Mouse (Mus musculus): ENCODE results near the gene Col23a1.

- no peak for TF ChIP-seq CTCF (IDR thresholded peaks at IDR 0.05; ENCODE audit: borderline replicate concordance, insufficient read depth, low read length)
- TF ChIP-seq POLR2A (IDR thresholded peaks at IDR 0.05; ENCODE audit: low read depth, low read length): no peak
These were observed 297.3 kb downstream of the Col23a1 start for GRCm38 (mm10) chr11:51587059-51587458.

Measured in embryonic fibroblast, embryonic 13.5 days (primary cell).